21 mouse cellular contexts compared by ENCODE assay signal in the genomic region with DNA sequence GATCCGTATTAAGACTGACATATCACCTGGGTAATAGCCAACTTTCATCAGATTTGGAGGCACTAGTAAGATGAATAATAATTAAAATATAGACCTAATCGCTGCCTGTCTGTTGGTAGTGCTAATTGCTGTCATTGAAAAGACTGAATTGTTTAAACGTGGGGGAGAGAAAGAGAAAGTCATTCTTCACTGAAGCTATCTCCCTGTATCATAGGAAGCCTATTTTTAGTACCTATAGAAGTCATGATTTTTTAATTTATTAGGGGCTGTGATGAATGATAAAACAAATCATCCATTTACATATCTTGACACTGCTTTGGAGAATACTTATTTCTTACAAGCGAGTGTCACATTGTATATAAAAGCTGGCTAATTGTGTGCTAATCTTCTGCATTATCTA. TPM values are rescaled to one million over a fixed set of nuclear protein-coding genes. Genes with fewer than 3 reads are reported as not detected.
DNase-seq lines count a peak whose midpoint lies in the region; ATAC-seq and TF ChIP-seq lines count a peak whose summit lies in the region.
"Had no signal": no experiment of that assay in that cellular context is flagged by ENCODE, and none has a peak within 500 bp of the region (broad histone marks: within the 10 kb centered on the region; RNA-seq: fewer than 3 reads in every experiment).

No protein-coding gene starts in this region.

- no peak overlapping the region for H3K4me3 ChIP-seq in forebrain, embryonic 12.5 days (replicated peaks)
- no peak overlapping the region for H3K4me3 ChIP-seq in forebrain, embryonic 15.5 days
- H3K4me3 ChIP-seq in hindbrain, embryonic 13.5 days: no peak overlapping the region
- H3K4me3 ChIP-seq in hindbrain, embryonic 11.5 days (ENCODE audit: low read depth, low read length): no peak overlapping the region
- H3K4me3 ChIP-seq: heart, embryonic 12.5 days; heart, embryonic 15.5 days; hindbrain, embryonic 10.5 days; hindbrain, embryonic 15.5 days had no signal

- peak; percentile 28; the same call in 1 of the 2 replicates for ATAC-seq in forebrain, embryonic 12.5 days (ENCODE audit: low FRiP score)
- ATAC-seq in forebrain, embryonic 15.5 days (replicated peaks): no peak
- ATAC-seq in hindbrain, embryonic 13.5 days (ENCODE audit: low FRiP score): 0 out of 2 replicates have a peak, but pooled peaks have one; percentile 19
- ATAC-seq in hindbrain, embryonic 11.5 days (ENCODE audit: low FRiP score): no peak
- ATAC-seq: activated CD4-positive, CD25-positive, alpha-beta regulatory T cell, adult 4 months; intestine, postnatal 0 days had no signal

- no peaks in the 10 kb centered on the region for H3K9me3 ChIP-seq in forebrain, embryonic 12.5 days
- no peaks in the 10 kb centered on the region for H3K9me3 ChIP-seq in forebrain, embryonic 15.5 days
- H3K9me3 ChIP-seq in hindbrain, embryonic 13.5 days: no peaks in the 10 kb centered on the region
- no peaks in the 10 kb centered on the region for H3K9me3 ChIP-seq in hindbrain, embryonic 11.5 days (ENCODE audit: control insufficient read depth, low read length)
- H3K9me3 ChIP-seq: heart, embryonic 12.5 days; heart, embryonic 15.5 days; hindbrain, embryonic 10.5 days; hindbrain, embryonic 15.5 days had no signal

- no peak overlapping the region for H3K4me2 ChIP-seq in forebrain, embryonic 12.5 days
- H3K4me2 ChIP-seq in forebrain, embryonic 15.5 days (replicated peaks): no peak overlapping the region
- no peak overlapping the region for H3K4me2 ChIP-seq in hindbrain, embryonic 13.5 days
- no peak overlapping the region for H3K4me2 ChIP-seq in hindbrain, embryonic 11.5 days (replicated peaks; ENCODE audit: low read depth, low read length)
- H3K4me2 ChIP-seq: heart, embryonic 12.5 days; heart, embryonic 15.5 days; hindbrain, embryonic 15.5 days had no signal

- no peak overlapping the region for H3K9ac ChIP-seq in forebrain, embryonic 12.5 days
- no peak overlapping the region for H3K9ac ChIP-seq in forebrain, embryonic 15.5 days (replicated peaks)
- no peak overlapping the region for H3K9ac ChIP-seq in hindbrain, embryonic 13.5 days
- H3K9ac ChIP-seq in hindbrain, embryonic 11.5 days (ENCODE audit: low read depth, low read length): no peak overlapping the region
- H3K9ac ChIP-seq: heart, embryonic 12.5 days; heart, embryonic 15.5 days; hindbrain, embryonic 15.5 days had no signal

- H3K27me3 ChIP-seq in forebrain, embryonic 12.5 days: no peaks in the 10 kb centered on the region
- no peaks in the 10 kb centered on the region for H3K27me3 ChIP-seq in forebrain, embryonic 15.5 days
- no peaks in the 10 kb centered on the region for H3K27me3 ChIP-seq in hindbrain, embryonic 13.5 days
- no peaks in the 10 kb centered on the region for H3K27me3 ChIP-seq in hindbrain, embryonic 11.5 days (ENCODE audit: control insufficient read depth, insufficient read depth, low read length)
- H3K27me3 ChIP-seq: heart, embryonic 12.5 days; heart, embryonic 15.5 days; hindbrain, embryonic 15.5 days had no signal

- H3K27ac ChIP-seq in forebrain, embryonic 12.5 days: no peak overlapping the region
- no peak overlapping the region for H3K27ac ChIP-seq in forebrain, embryonic 15.5 days (replicated peaks)
- no peak overlapping the region for H3K27ac ChIP-seq in hindbrain, embryonic 13.5 days
- no peak overlapping the region for H3K27ac ChIP-seq in hindbrain, embryonic 11.5 days (ENCODE audit: low read depth, low read length)
- H3K27ac ChIP-seq: heart, embryonic 15.5 days; hindbrain, embryonic 15.5 days had no signal

- no peak for DNase-seq in hindbrain, embryonic 11.5 days (ENCODE audit: low spot score)
- DNase-seq in brain, embryonic 14.5 days (ENCODE audit: low read depth): peak; percentile 48
- no peak for DNase-seq in left cerebral cortex, adult 18-20 months (ENCODE audit: low spot score in 2 of 2)
- DNase-seq: adrenal gland, adult 8-10 months; adrenal gland, postnatal 25 days; cerebellum, adult 18-20 months; cerebellum, adult 9-10 months; cerebellum, postnatal 14 days; gastrocnemius, postnatal 25 days; heart, adult 18-20 months; heart, postnatal 10 days; heart, postnatal 36 days had no signal

- no peak for TF ChIP-seq CTCF in brain, embryonic 14.5 days (IDR thresholded peaks at IDR 0.05; ENCODE audit: borderline replicate concordance, extremely low read depth, insufficient read depth, insufficient read length)

- TF ChIP-seq POLR2A in brain, embryonic 14.5 days (IDR thresholded peaks at IDR 0.05; ENCODE audit: borderline replicate concordance, extremely low read depth, insufficient read depth, insufficient read length, poor library complexity, severe bottlenecking): no peak

- WGBS in forebrain, embryonic 12.5 days: 40% methylated on average over 4 of the region's 4 CpGs
- WGBS in forebrain, embryonic 15.5 days: 28% methylated on average over 4 of the region's 4 CpGs
- 45% methylated on average over 4 of the region's 4 CpGs for WGBS in hindbrain, embryonic 13.5 days
- 60% methylated on average over 4 of the region's 4 CpGs for WGBS in hindbrain, embryonic 11.5 days

- no peaks in the 10 kb centered on the region for H3K36me3 ChIP-seq in forebrain, embryonic 12.5 days (replicated peaks)
- H3K36me3 ChIP-seq in forebrain, embryonic 15.5 days: no peaks in the 10 kb centered on the region; the same call in 1 of the 2 replicates
- H3K36me3 ChIP-seq in hindbrain, embryonic 13.5 days: 0 out of 2 replicates have a peak, but pooled peaks cover under 1% of the 10 kb centered on the region
- H3K36me3 ChIP-seq in hindbrain, embryonic 11.5 days (ENCODE audit: control insufficient read depth, insufficient read depth, low read length): no peaks in the 10 kb centered on the region
- H3K36me3 ChIP-seq: heart, embryonic 12.5 days; heart, embryonic 15.5 days; hindbrain, embryonic 15.5 days had no signal

- H3K4me1 ChIP-seq in forebrain, embryonic 12.5 days: peaks cover 14% of the 10 kb centered on the region
- peaks cover 5% of the 10 kb centered on the region; the same call in 1 of the 2 replicates for H3K4me1 ChIP-seq in forebrain, embryonic 15.5 days
- peaks cover 4% of the 10 kb centered on the region; the same call in 1 of the 2 replicates for H3K4me1 ChIP-seq in hindbrain, embryonic 13.5 days (replicated peaks)
- H3K4me1 ChIP-seq in hindbrain, embryonic 11.5 days (replicated peaks; ENCODE audit: control insufficient read depth, insufficient read depth, low read length): no peaks in the 10 kb centered on the region
- H3K4me1 ChIP-seq: heart, embryonic 12.5 days; heart, embryonic 15.5 days; hindbrain, embryonic 15.5 days had no signal

RNA-seq across cellular contexts. Expression of a gene that starts 20.1 kb away (rescaled TPM):
- 2.2 and 3.1 TPM in 2 replicates for polyA plus RNA-seq in forebrain, embryonic 12.5 days (2016; fragmentation: Nextera tagmentation; extraction: Ambion mirVana)
- 1.5 and 1.7 TPM in 2 replicates for polyA plus RNA-seq in forebrain, embryonic 15.5 days (2015; fragmentation: Nextera tagmentation; extraction: Ambion mirVana)
- 1.2 and 1.5 TPM in 2 replicates for polyA plus RNA-seq in hindbrain, embryonic 13.5 days (2015; fragmentation: Nextera tagmentation; extraction: Ambion mirVana)
- 0.84 and 0.96 TPM in 2 replicates for polyA plus RNA-seq in hindbrain, embryonic 11.5 days (2014; fragmentation: Nextera tagmentation; extraction: Ambion mirVana)
- polyA plus RNA-seq in brain, embryonic 14.5 days (2012; rRNA removed): 0.55 and 0.71 TPM in 2 replicates
- 1 to 10 TPM in 1 of 2 experiments, under 1 TPM in 1; 0.51 to 1.1 TPM for total RNA-seq in left cerebral cortex, adult 18-20 months (2021)

Comparison
In these comparisons a context has a peak if more than half of its experiments do, and no peak if none do; other contexts are left out.
1. ATAC-seq: peak in forebrain, embryonic 12.5 days (single experiment) and hindbrain, embryonic 13.5 days (single experiment); none in forebrain, embryonic 15.5 days (single experiment) and hindbrain, embryonic 11.5 days (single experiment).